Mouse (Mus musculus): ENCODE measurements around the gene Vps72. TPM values are rescaled to one million over a fixed set of nuclear protein-coding genes. Genes with fewer than 3 reads are reported as not detected.
"Not testable (repeated sequence)": the region's sequence is repeated elsewhere in the genome, so short reads cannot be mapped to it uniquely, and the experiment has no call there.

Gene Vps72
- 10 to 100 TPM; 31.7 to 35.2 TPM for total RNA-seq (2021)

- peak; percentile 89 to 92 for DNase-seq
- intact Hi-C loops (cut with DNase I): loop anchor here (2.0 kb wide), 1 partner anchor 22 kb away; no protein-coding TSS in a partner anchor
Measured at GRCm38 (mm10) chr3:95110911-95111726, at the start of gene Vps72. Gene Vps72 (plus strand): TSS chr3:95111022.

DNA sequence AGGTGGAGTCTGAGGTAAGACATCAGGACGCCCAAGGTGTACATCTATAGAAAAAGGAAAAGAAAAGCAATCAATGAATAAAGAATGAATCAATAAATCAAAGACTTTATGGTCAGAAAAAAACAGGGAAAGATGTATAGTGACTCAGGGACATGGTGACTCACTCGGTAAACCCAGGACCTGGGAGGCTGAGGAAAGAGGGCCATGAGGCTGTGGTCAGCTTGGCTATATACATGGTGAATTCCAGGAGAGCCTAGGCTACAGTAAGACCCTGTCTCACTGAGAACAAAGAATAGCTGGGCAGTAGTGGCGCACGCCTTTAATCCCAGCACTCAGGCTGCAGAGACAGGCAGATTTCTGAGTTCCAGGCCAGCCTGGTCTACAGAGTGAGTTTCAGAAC, 47.1 kb upstream of the Vps72 start:
- intact Hi-C loops (cut with DNase I): no loop called here

GRCm38 (mm10) chr3:95065553-95065952, 45.3 kb upstream of the Vps72 start:
- DNase-seq: no peak
- intact Hi-C loops (cut with DNase I): no loop called here

More for the DNA sequence above, 47.1 kb upstream of the Vps72 start:
- DNase-seq: no peak

DNA sequence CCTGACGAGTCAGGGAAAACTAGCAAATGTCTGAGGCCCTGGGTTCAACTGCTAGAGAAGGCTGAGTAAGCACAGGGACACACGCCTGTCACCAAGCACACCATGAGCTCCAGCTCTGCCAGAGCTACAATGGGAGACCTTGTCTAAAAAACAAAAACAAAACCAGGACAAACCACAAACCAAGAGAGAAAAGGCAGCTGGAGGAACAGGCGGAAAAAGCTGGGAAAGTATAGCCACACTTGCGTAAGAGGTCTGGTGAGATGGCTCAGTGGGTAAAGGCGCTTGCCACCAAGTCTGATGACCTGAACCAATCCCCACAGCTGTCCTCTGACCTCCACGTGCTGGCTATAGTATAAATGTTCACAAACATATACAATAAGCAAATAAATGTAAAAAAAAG, 44.7 kb upstream of the Vps72 start:
- intact Hi-C loops (cut with DNase I): no loop called here
- no peak for DNase-seq

- intact Hi-C loops (cut with DNase I): no loop called here
- no peak for DNase-seq
Measured at GRCm38 (mm10) chr3:95066570-95066969, 44.3 kb upstream of the Vps72 start.

- no peak for DNase-seq
- intact Hi-C loops (cut with DNase I): no loop called here
Measured at GRCm38 (mm10) chr3:95071606-95072005, 39.2 kb upstream of the Vps72 start.

DNA sequence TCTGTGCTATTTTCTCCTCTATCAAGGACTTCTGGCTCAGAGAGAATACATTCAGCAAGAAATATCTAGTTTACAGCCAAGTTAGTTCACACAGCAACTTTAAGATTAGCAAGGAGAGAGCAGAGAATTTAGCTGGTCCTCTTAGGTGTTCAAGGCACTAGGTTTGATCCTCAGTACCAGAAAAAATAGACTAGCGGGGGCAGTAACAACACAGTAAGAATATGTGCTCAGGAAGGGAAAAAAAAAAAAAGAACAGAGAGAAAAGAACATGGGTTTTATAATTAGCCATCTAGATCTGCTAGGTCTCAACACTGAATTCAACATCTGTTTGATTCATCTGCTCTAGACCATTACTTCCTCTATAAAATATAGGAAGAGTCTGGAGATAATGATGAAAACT, 22.8 kb upstream of the Vps72 start:
- no peak for DNase-seq
- intact Hi-C loops (cut with DNase I): no loop called here

- DNase-seq: no peak
- intact Hi-C loops (cut with DNase I): loop anchor here (5.0 kb wide), 1 partner anchor 54 kb away; no protein-coding TSS in a partner anchor
Measured at GRCm38 (mm10) chr3:95100854-95101253, 10.0 kb upstream of the Vps72 start.

DNA sequence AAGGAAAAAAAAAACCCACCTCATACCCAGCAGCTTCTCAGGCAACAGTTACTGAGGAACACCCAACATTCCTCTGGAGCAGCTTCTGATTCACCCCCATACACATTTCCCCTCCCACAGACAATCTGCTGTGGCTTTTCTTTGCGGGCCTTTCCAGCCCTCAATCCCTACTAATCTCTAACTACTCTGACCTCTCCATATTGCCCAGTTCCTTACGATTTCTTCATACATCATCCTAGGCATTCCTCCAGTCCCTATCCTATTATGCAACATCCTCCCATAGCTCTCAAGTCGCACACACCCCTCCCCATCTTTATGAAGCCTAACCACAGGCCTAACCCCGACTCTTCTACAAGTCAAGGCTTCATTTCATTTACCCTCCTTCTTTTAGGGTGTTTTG, 5.7 kb upstream of the Vps72 start:
- no peak for DNase-seq
- intact Hi-C loops (cut with DNase I): no loop called here

DNA sequence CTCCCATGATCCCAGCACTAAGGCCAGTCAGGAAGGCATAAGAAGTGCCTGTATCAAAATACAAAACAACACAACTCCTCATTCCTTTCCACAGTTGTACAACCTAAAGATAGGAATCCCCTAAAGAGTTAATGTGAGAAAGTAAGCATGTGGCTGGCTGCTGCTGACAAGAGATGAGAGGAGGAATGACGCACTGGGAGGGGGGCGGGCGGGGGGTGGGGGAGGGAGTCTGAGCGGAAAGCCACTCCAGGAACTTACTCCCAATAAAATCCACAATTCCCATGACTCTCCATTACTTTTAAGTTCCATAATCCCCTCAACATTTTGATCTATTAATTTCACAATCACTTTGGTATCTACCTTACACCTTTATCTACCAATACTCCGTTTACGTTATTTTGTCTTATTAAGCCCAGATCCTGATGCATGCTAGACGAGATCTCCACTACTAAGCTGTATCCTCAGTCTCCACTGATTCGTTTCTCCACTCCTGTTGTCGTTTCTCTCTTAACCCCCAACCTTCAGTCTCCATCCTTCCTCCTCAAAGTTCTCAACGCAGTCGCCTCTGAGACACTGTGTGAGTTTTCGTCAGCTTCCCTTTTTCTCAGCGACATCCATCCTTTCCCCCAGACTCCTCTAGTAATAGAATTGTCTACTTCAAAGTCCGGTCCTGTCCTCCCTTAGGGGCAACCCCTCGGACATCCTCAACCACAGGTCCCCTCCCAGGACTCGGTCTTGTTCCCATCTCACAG, 5.1 kb upstream of the Vps72 start:
- no peak for DNase-seq
- intact Hi-C loops (cut with DNase I): no loop called here

DNA sequence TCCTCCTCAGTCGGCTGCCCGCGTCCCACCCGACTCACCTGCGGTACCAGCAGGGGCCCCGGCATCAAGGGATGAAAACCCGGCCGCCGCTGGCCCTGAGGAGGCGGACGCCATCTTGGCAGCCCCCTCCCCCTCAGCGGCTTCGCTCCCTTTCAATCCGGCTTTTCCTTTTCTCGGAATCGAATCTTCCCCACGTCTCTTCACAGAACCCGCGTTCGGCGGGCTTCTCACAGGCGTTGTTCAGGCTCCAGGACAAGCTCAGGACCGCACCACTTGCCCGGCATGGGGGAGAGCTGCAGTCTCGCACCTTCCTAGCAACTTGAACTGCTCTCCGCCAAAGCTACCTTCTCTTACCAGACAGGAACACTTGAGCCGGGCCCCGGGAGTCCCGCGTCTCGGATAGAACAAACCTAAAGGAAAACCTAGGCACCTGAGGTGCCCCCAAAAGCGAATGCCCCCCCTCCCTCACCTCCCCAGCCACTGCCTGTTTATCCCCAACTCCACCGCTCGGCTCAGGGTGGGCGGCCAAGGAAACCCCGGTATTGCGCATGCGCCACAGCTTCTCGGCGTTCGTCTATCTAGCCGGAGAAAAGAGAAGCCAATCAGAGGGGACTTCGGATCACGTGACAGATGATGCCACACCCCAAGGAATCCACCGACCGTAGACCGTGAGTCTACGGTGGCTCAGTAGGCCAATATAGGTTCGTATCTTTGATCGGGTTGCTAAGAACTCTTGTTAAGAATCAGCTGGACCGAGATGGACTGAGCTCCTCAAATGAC, 4.3 kb upstream of the Vps72 start, which contains the start of gene Pip5k1a:
Gene Pip5k1a (minus strand): TSS at position 593 of the 780 bp plus-strand sequence.
- intact Hi-C loops (cut with DNase I): no loop called here

DNA sequence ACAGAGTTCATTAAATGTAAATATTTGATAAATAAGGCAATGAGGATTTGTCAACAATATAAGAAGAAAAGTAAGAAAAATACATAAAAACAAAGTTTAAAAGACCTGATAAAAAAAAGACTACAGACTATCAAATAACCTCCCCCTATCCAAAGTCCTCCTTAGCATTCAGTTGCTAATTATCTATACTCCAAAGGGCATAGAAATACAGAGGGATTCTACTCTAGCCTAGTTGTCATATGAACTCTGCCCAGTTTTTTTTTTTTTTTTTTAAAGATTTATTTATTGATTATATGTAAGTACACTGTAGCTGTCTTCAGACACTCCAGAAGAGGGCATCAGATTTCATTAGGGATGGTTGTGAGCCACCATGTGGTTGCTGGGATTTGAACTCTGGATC, 3.5 kb upstream of the Vps72 start:
- intact Hi-C loops (cut with DNase I); DNase-seq: not testable (repeated sequence)

More for the DNA sequence above, 4.3 kb upstream of the Vps72 start, which contains the start of gene Pip5k1a:
- peak; percentile 92 to 94 for DNase-seq

- intact Hi-C loops (cut with DNase I): no loop called here
- DNase-seq: no peak
Measured at GRCm38 (mm10) chr3:95107898-95108297, 2.9 kb upstream of the Vps72 start.

DNA sequence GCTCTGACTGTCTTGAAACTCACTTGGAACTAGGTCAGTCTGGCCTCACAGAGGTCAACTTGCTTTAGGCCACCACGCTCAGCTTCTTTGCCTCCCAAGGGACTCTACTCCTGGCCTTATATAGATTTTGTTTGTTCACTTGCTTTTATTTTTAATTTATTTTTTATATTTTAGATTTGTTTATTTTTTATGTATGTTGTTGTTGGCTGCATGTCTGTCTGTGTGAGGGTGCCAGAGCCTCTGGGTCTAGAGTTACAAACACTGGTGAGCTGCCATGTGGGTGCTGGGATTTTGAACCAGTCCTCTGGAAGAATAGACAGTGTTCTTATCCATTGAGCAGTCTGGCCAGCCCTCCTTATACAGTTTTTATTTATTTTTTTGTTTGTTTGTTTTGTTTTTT, 1.9 kb downstream of the Vps72 start:
- no peak for DNase-seq
- intact Hi-C loops (cut with DNase I): no loop called here

- DNase-seq: no peak
- intact Hi-C loops (cut with DNase I): no loop called here
Measured at GRCm38 (mm10) chr3:95117751-95118150, 6.9 kb downstream of the Vps72 start.

- intact Hi-C loops (cut with DNase I): no loop called here
Measured at GRCm38 (mm10) chr3:95121580-95121979, 10.8 kb downstream of the Vps72 start.

DNA sequence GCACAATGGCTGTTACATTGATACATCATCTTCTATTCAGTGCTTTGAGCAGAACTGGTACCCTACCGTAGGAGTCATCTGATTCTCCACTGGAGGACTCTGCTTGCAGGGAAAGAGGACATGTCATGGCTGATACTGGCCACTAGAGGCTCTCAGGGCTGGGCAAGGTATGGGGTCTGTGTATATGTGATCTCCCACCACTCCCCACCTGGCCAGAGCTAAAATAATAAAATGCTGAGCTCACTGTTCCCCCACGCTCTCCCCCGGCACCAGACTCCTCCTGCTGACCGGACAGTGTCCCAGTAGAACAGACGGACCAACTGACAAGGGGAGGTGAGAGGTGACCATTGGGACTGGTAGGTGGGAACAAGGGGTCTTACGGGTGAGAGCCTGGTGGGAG, 13.4 kb downstream of the Vps72 start, which contains the start of gene Tmod4:
Gene Tmod4 (plus strand): TSS at position 231 of the 400 bp plus-strand sequence.
- DNase-seq: no peak
- intact Hi-C loops (cut with DNase I): no loop called here

More at GRCm38 (mm10) chr3:95121580-95121979, 10.8 kb downstream of the Vps72 start:
- no peak for DNase-seq

GRCm38 (mm10) chr3:95124972-95125371, 14.2 kb downstream of the Vps72 start:
- intact Hi-C loops (cut with DNase I): no loop called here
- DNase-seq: peak; percentile 40 to 46

DNA sequence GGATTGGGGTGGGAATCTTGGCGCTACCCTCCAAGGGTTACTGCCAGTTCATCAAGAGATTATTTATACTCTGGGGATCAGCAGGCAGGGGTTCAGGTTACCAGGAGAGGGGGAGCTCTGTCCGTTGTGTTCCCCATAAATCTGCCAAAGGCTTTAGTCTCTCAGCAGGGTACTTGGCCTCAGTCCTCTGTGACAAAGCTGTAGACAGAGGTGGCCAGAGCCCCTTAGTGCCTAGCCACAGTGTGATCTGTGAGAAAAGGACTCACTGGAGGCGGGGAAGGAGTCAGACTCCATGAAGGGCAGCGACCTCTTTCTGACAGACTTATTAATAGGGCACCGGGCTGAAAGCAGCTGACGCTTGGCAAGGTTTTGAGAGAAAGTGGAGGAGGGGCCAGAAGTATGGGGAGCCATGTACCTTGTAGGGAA, 18.4 kb downstream of the Vps72 start:
- peak in 1 of 2 experiments; percentile 52 for DNase-seq

DNA sequence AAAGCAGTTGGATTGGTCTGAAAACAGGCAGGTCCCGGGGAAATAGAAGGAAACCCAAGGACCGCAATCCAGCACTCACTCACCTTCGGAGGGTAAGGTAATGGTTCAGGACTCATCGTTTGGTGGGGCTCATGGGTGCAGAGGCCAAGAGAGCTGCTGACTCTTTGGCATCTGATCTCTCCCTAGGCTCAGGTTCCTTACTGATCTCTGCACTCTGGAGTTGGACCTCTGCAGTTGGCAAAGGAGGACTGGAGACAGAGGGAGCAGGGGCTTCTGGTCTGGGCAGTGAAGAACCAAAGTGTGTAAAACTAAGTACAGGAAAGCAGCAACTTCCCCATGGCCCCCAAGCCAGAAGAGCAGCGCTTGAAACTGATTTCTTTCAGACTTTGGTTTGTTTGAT, 19.3 kb downstream of the Vps72 start:
- intact Hi-C loops (cut with DNase I): no loop called here
- no peak for DNase-seq

More for the DNA sequence above, 18.4 kb downstream of the Vps72 start:
- intact Hi-C loops (cut with DNase I): no loop called here
